Mouse (Mus musculus) ovary, postnatal 36 days (tissue): ENCODE results near the gene Ptch2.
A peak's percentile ranks its signal among the peaks of the same experiment; 100 is the strongest.

Experiments used
- DNase-seq: peaks from one replicate; pipeline ENCODE4 v3.0.0; 2022; ENCODE audit warnings: low spot score, mixed read lengths

Ptch2 gene

DNA sequence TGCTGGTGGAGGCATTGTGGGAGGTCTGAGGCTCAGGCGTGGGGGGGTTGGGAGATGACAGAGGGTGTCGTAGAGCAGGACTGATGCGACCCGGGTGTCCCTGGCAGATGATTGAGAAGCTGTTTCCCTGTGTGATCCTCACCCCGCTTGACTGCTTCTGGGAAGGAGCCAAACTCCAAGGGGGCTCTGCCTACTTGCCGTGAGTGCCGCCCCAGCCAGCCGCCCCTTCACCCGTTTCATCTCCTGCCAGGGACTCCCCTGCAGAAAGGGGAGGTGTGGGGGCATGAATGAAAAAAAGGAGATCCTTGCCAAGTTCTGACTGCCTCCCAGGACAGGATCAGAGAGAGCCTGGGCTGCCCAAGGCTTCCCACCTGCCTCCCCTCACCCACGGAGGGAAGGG, 9.3 kb downstream of the Ptch2 start:
- DNase-seq: no peak

DNA sequence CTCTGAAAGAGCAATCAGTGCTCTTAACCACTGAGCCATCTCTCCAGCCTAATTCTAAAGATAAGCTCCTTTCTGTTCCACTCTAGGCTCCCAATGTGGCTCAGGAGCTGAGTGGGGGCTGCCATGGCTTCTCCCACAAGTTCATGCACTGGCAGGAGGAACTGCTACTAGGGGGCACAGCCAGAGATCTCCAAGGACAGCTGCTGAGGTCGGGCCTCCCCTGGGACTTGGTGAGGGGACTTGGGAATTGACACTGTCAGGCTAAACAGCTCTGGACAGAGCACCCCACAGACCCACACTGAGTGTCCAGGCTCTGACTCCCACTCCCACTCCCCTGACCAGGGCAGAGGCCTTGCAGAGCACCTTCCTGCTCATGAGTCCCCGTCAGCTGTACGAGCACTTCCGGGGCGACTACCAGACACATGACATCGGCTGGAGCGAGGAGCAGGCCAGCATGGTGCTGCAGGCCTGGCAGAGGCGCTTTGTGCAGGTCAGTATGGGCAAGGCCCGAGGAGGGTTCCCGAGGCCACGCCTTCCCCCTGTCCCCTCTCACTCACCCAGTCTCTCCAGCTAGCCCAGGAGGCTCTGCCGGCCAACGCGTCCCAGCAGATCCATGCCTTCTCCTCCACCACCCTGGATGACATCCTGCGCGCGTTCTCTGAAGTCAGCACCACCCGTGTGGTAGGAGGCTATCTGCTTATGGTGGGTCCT, 12.1 kb downstream of the Ptch2 start:
- DNase-seq: no peak

DNA sequence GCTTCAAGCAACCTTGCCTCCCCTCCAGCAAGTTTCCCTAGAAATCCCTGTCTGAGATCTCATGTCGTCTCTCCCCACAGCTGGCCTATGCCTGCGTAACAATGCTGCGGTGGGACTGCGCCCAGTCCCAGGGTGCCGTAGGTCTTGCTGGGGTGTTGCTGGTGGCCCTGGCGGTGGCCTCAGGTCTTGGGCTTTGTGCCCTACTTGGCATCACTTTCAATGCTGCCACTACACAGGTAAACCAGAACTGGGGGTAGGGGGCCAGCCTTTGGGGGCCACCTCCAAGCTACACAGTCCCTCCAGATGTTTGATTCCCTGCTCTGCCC, 12.6 kb downstream of the Ptch2 start:
- no peak for DNase-seq

DNA sequence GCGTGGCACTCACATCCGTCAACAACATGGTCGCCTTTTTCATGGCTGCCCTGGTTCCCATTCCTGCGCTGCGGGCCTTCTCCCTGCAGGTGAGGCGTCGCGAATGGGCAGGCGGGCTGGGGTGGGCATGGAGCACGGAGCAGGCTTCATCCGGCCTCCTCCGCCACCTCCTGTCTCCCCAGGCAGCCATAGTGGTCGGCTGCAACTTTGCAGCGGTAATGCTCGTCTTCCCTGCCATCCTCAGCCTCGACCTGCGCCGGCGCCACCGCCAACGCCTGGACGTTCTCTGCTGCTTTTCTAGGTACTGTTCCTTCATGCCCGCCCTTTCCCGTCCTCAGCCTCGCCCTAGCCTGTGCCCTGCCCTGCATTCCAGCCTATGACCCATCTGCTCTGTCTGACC, 13.5 kb downstream of the Ptch2 start:
- DNase-seq: no peak

DNA sequence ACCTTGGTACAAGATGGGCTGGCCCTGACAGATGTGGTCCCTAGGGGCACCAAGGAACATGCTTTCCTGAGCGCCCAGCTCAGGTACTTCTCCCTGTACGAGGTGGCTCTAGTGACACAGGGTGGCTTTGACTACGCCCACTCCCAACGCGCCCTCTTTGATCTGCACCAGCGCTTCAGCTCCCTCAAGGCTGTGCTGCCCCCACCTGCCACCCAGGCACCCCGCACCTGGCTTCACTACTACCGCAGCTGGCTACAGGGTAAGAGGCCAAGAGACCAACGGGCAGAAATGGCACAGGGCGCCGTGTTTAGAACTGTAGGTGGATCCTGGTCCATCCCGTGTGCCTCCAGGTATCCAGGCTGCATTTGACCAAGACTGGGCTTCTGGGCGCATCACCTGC, 14.4 kb downstream of the Ptch2 start:
- no peak for DNase-seq

GRCm38 (mm10) chr4:117110985-117111384, 15.1 kb downstream of the Ptch2 start:
- no peak for DNase-seq

GRCm38 (mm10) chr4:117113237-117113636, 17.4 kb downstream of the Ptch2 start:
- no peak for DNase-seq

GRCm38 (mm10) chr4:117115592-117115991, 19.7 kb downstream of the Ptch2 start:
- no peak for DNase-seq

DNA sequence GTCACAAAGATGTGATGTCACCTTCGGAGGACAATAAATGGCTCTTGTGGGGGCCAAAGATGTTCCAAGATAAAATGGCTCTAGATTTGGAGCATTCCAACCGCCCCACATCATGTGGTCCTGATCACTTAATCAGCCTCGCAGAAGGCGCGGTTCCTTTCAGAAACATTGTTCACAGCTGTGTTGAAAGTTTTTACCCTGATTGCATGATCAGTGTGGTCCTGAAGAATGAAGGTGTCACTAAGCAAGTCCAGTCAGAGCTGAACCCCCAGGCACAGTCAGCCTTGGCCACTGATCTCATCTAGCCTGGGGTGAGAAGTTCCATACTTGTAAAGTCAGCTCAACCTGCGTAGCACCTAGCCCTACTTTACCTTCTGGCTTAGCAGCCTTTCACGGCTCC, 22.1 kb downstream of the Ptch2 start:
- no peak for DNase-seq

DNA sequence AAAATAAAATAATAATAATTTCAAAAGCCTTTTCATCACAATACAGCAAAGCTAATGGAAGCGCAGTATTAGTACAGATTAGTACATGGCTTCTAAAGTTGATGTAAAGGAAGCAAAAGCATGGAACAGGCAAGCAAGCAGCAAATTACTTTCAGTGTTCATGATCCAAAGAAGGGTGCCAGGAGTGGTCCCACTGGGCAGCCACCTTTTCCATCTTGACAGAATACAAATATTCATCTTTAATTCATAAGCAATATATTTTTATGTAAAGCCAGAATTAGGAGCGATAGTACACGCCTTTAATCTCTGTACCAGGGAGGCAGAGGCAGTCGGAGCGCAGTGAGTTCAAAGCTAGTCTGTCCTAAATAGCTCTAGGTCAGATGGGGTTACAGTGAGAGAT, 23.8 kb downstream of the Ptch2 start:
- DNase-seq: no peak

DNA sequence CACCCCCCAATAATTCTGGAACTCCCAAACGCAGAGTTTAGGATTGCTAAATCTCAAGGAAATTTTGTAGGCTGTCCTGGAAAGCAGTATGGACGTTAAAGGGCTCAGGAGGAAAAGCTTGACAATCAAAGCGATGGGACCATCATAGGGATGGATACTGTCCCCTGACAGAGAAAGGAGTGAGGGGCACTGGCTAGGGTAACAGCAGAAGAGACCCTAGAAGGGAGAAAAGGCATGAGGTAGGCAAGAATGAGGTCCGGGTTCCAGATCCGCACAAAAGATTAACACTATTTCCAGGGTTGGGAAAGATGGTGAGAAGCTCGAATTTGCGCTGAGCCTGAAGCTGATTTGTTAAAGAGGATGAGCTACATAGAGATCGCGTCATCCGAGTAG, 24.2 kb downstream of the Ptch2 start:
- DNase-seq: no peak

DNA sequence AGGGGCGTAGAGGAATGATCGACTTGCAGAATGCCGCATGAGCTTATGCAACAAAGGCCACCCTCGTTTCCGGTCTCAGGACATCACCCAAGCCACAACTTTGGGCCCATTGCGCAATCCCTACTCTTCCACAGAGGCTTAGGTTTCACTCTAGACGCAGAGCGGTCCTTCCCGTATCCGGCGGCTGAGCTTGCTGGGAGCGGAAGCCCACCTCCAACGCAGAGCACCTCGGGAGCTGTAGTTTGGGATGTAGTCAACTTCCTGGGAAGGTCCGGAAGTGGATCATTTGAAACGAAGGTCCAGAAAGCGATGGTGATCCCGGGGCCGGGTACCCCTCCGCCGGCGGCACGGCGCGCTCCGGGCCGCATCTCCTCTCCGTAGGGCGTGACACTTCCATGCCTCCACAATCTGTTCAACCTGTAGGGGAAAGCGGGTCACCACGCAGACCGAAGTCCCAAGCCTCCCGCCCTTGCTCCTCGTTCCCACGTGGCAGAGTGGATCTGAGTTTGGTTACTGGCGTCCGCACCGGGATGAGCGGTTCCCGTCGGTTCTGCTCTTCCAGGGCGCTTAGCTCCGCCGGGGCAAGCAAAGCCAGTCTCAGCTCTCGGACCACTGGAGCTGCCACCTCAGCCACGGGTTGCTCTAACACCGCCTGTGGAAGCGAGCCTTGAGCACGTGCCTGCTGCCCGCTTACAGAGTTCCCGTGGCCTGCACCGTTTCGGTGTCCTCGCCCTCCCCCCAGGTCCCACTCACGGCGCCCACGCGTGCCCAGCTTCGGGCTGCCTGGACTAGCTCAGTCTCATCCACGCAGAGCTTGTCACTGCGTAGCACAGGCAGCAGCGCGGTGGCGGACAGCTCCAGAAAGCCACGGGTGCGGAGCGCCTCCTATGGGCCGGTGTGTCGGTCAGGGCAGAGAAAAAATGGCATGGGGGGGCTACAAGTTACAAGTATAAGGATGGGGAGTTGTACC, 24.9 kb downstream of the Ptch2 start:
- DNase-seq: peak; percentile 90

- DNase-seq: no peak
Observed at GRCm38 (mm10) chr4:117122209-117122608, 26.3 kb downstream of the Ptch2 start.

DNA sequence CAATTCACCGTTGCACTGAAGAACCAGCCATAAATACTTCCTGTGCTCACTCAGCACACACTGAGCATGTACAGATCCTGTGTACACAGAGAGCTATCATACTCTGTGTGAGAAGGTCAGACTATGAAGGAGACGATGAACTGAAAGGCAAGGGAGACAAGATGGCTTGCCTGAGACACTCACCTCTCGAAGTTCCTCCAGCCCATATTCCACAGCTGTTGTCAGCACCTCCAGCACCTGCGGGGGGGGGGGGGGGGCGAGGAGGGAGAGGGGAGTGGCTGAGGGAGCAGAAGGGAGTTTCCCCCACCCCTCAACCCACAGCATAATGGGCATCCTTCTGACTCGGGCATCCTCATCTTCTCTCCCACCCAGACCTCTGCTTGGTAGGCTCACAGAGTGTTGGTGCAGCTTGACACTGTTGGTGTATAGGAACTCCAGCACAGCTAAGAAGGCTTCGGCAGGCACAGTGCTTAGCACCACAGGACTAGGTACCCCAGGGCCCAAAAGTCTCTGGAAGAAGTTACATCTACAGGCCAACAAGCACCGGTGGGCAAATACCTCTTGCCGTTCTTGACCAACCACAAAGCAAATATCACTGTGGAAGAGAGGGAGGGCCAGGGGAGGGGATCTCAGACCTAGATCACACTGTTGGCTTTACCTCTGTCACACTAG, 27.8 kb downstream of the Ptch2 start:
- no peak for DNase-seq

- DNase-seq: no peak
Observed at GRCm38 (mm10) chr4:117124218-117124517, 28.3 kb downstream of the Ptch2 start.

GRCm38 (mm10) chr4:117124518-117125347, 28.9 kb downstream of the Ptch2 start:
- no peak for DNase-seq

GRCm38 (mm10) chr4:117125348-117125909, 29.6 kb downstream of the Ptch2 start, which contains the start of gene Btbd19:
Btbd19 (minus strand) TSS chr4:117125725.
- peak; percentile 62 for DNase-seq

GRCm38 (mm10) chr4:117125910-117126674, 30.2 kb downstream of the Ptch2 start:
- peak; percentile 59 for DNase-seq

DNA sequence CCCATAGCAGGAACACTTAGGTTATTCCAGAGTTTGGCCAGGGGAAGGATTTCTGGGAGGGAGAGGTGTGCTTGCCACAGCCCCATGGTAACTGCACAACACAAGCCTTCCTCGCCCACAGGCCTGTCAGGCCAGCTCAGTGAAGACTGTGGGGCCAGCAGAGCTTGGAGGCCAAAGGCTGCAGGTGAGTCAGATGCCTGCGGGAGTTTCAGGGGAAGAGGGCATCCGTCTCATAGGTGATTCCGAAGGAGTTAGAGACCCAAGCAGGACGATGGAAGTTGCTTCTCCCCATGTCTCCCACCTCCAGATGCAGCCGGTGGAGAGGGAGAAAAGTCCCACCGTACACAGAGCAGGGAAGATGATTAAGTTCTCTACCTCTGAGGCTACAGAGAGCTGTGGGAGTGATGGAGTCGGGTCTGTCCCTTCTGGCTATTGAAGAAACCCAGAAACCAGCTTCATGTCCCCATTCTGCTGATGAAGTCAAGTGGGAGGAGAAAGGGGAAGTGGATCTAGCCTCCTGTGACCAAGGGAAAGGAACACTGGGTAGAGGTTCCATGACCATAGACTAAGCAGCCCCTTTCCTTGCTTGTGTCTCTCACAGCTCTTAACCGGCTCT, 30.9 kb downstream of the Ptch2 start, which contains the start of gene Tctex1d4:
Tctex1d4 (plus strand) TSS at position 120 of the 616 bp plus-strand sequence.
- no peak for DNase-seq

DNA sequence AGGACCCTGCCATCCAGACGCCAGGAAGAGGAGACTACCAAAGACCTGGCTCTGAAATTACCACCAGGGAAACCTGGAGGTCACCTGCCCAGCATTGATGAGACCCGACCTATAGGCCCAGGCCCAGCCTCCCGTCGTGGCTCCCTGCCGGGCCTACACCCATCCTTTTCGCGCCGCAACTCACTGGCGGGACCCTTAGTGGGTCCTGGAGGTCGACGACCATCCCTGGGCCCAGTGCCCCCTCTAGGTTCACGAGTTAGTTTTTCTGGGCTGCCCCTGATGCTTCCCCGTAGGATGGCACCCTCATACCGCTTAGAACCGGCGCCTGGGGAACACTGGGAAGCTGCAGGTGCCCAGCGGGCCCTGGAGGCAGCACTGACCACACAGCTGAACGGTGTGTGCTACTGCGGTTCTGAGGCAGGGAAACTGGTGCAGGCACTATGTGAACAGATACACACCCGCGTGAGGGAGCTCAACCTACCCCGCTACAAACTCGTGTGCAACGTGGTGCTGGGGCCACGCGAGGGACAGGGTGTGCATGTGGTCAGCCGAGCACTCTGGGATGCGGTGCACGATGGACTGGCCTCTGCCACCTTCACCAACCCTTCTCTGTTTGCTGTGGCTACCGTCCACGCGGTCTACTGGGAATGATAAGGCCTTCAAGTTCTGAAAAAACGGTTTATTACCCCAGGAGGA, 32.3 kb downstream of the Ptch2 start:
- no peak for DNase-seq
